In the genomic region with DNA sequence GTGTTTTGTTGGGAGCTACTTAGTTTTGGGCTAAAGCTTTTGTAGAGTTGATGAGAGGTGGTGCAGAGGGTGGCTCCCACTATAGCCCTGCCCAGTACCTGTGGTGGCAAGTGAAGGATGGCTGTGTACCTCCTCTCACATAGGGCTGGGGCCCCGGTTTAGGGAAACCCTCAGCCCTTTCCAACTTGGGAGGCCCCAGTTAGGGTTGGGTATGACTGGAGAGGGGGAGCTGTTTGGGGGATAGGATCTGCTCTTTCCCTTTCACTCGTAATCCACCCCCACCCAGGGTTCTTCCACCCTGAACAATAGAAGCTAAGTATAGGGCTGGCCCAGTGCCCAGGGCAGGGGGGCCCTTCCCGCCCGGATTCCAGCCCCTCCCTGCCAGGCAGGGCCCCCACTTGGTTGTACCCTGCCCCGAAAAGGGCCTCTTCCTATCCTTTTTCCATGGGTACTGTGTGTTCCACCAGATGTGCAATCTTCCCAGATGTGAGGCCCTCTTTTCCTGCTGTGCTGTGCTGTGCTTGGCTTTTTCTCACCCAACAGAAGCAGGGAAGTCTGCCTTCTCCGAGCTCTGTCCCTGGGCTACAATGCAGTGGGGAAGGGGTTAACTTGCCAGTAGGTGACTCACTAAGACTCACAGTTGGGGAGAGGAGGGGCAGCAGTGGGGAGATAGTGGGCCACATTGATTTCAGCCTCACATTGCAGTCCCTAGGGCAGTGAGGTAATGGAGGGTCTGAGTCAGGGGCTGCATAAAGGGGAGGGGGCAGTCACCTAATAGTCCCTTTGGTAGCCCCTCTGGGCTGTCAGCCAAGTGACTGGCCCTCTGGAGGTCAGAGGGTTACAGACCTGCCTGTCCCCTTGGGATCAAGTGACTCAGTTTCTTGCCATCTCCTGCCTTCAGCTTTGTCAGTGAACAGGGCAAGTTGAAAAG, we compare ENCODE assay signal across 8 mouse cellular contexts. TPM values are rescaled to one million over a fixed set of nuclear protein-coding genes. Genes with fewer than 3 reads are reported as not detected.
A peak's percentile ranks its signal among the peaks of the same experiment; 100 is the strongest.
DNase-seq lines count a peak whose midpoint lies in the region; ATAC-seq and TF ChIP-seq lines count a peak whose summit lies in the region.

No protein-coding gene starts in this region.

- peak overlapping the region; percentile 99 for H3K4me2 ChIP-seq in liver, embryonic 13.5 days
- peak overlapping the region; percentile 95 for H3K4me2 ChIP-seq in neural tube, embryonic 12.5 days (replicated peaks)

- ATAC-seq in liver, embryonic 13.5 days (ENCODE audit: low read depth), result no peak
- ATAC-seq in neural tube, embryonic 12.5 days (ENCODE audit: low FRiP score, low read depth), result peak; percentile 7
- ATAC-seq in erythroid progenitor cell, adult 5-6 weeks (replicated peaks; ENCODE audit: low FRiP score, poor library complexity, severe bottlenecking), result no peak

- H3K9ac ChIP-seq in liver, embryonic 13.5 days, result peak overlapping the region; percentile 83
- H3K9ac ChIP-seq in neural tube, embryonic 12.5 days, result peak overlapping the region; percentile 79

- H3K4me3 ChIP-seq in cerebellum, adult 2 months (replicated peaks; ENCODE audit: insufficient read depth, low read depth, low read length), result peak overlapping the region; percentile 90
- H3K4me3 ChIP-seq in liver, embryonic 13.5 days (replicated peaks), result peak overlapping the region; percentile 87
- peak overlapping the region; percentile 53 for H3K4me3 ChIP-seq in neural tube, embryonic 12.5 days

- DNase-seq in thymus, postnatal 4 days, result peak; percentile 46
- no peak for DNase-seq in thymus, postnatal 14 days
- peak; percentile 54 to 60 for DNase-seq in cerebellum, adult 2 months
- peak; percentile 61 for DNase-seq in gastrocnemius, postnatal 14 days
- peak; percentile 56 for DNase-seq in induced T-regulatory cell, adult 2 months (ENCODE audit: low read depth)
- no peak for DNase-seq in liver, embryonic 13.5 days

- intact Hi-C loops in gastrocnemius, postnatal 14 days (cut with DNase I; ENCODE audit: low total_unique reads), result loop anchor here (5.0 kb wide), 1 partner anchor 38 kb away; no protein-coding TSS in a partner anchor

- no peak for TF ChIP-seq POLR2A in cerebellum, adult 2 months (IDR thresholded peaks at IDR 0.05; ENCODE audit: borderline replicate concordance, insufficient read depth, low read length)

- H3K36me3 ChIP-seq in liver, embryonic 13.5 days, result peaks cover 9% of the 10 kb centered on the region
- peaks cover 6% of the 10 kb centered on the region for H3K36me3 ChIP-seq in neural tube, embryonic 12.5 days

- TF ChIP-seq CTCF in cerebellum, adult 2 months (IDR thresholded peaks at IDR 0.05; ENCODE audit: borderline replicate concordance, insufficient read depth, low read depth, low read length), result no peak

- peaks cover 37% of the 10 kb centered on the region for H3K4me1 ChIP-seq in cerebellum, adult 2 months (ENCODE audit: control insufficient read depth, insufficient read depth, low read length)
- H3K4me1 ChIP-seq in liver, embryonic 13.5 days (replicated peaks), result peaks cover 89% of the 10 kb centered on the region
- peaks cover 69% of the 10 kb centered on the region for H3K4me1 ChIP-seq in neural tube, embryonic 12.5 days

- H3K27me3 ChIP-seq in cerebellum, adult 2 months (ENCODE audit: control insufficient read depth, insufficient read depth, low read length), result no peaks in the 10 kb centered on the region
- no peaks in the 10 kb centered on the region for H3K27me3 ChIP-seq in liver, embryonic 13.5 days
- no peaks in the 10 kb centered on the region for H3K27me3 ChIP-seq in neural tube, embryonic 12.5 days (replicated peaks)

- WGBS in cerebellum, adult 2 months, result 5% methylated on average over 6 of the region's 6 CpGs
- under 1% methylated on average over 6 of the region's 6 CpGs for WGBS in liver, embryonic 13.5 days (ENCODE audit: insufficient replicate concordance)
- WGBS in neural tube, embryonic 12.5 days, result 2% methylated on average over 6 of the region's 6 CpGs

- H3K27ac ChIP-seq in cerebellum, adult 2 months (ENCODE audit: insufficient read depth, low read length), result peak overlapping the region; percentile 99
- peak overlapping the region; percentile 96 for H3K27ac ChIP-seq in liver, embryonic 13.5 days
- peak overlapping the region; percentile 96 for H3K27ac ChIP-seq in neural tube, embryonic 12.5 days

- H3K9me3 ChIP-seq in liver, embryonic 13.5 days (replicated peaks), result no peaks in the 10 kb centered on the region
- no peaks in the 10 kb centered on the region for H3K9me3 ChIP-seq in neural tube, embryonic 12.5 days

RNA-seq across cellular contexts. Expression of gene Cic, which starts 12.6 kb away (rescaled TPM):
- polyA plus RNA-seq in cerebellum, adult 2 months (2012; rRNA removed), result 121 and 124 TPM in 2 replicates
- total RNA-seq in gastrocnemius, postnatal 14 days (2021), result 10 to 100 TPM; 38.2 to 44.1 TPM
- 9.7 and 10.4 TPM in 2 replicates for polyA plus RNA-seq in liver, embryonic 13.5 days (2015; fragmentation: Nextera tagmentation; extraction: Ambion mirVana)
- 44.2 and 45.0 TPM in 2 replicates for polyA plus RNA-seq in neural tube, embryonic 12.5 days (2016; fragmentation: Nextera tagmentation; extraction: Ambion mirVana)
- total RNA-seq in erythroid progenitor cell, adult 5-6 weeks (2015; ENCODE audit: low replicate concordance), result 114 and 181 TPM in 2 replicates
- 70.5 and 90.7 TPM in 2 replicates for total RNA-seq in erythroid progenitor cell, adult 5-6 weeks (2017; ENCODE audit: low replicate concordance)

RNA-seq across cellular contexts. Expression of gene Pafah1b3, which starts 17.7 kb away (rescaled TPM):
- polyA plus RNA-seq in cerebellum, adult 2 months (2012; rRNA removed), result 41.9 and 42.6 TPM in 2 replicates
- total RNA-seq in gastrocnemius, postnatal 14 days (2021), result 1 to 10 TPM; 3.0 to 4.5 TPM
- 29.3 and 31.6 TPM in 2 replicates for polyA plus RNA-seq in liver, embryonic 13.5 days (2015; fragmentation: Nextera tagmentation; extraction: Ambion mirVana)
- 400 and 431 TPM in 2 replicates for polyA plus RNA-seq in neural tube, embryonic 12.5 days (2016; fragmentation: Nextera tagmentation; extraction: Ambion mirVana)
- total RNA-seq in erythroid progenitor cell, adult 5-6 weeks (2015; ENCODE audit: low replicate concordance), result 20.2 and 26.8 TPM in 2 replicates
- total RNA-seq in erythroid progenitor cell, adult 5-6 weeks (2017; ENCODE audit: low replicate concordance), result 8.9 and 17.3 TPM in 2 replicates

RNA-seq across cellular contexts. Expression of gene Prr19, which starts 21.1 kb away (rescaled TPM):
- polyA plus RNA-seq in cerebellum, adult 2 months (2012; rRNA removed), result 0.16 and 0.20 TPM in 2 replicates
- total RNA-seq in gastrocnemius, postnatal 14 days (2021), result not detected
- polyA plus RNA-seq in liver, embryonic 13.5 days (2015; fragmentation: Nextera tagmentation; extraction: Ambion mirVana), result not detected in 2 replicates
- polyA plus RNA-seq in neural tube, embryonic 12.5 days (2016; fragmentation: Nextera tagmentation; extraction: Ambion mirVana), result 1.1 and 1.5 TPM in 2 replicates
- not detected in 2 replicates for total RNA-seq in erythroid progenitor cell, adult 5-6 weeks (2015; ENCODE audit: low replicate concordance)
- total RNA-seq in erythroid progenitor cell, adult 5-6 weeks (2017; ENCODE audit: low replicate concordance), result not detected in 2 replicates

RNA-seq across cellular contexts. Expression of gene Tmem145, which starts 25.8 kb away (rescaled TPM):
- polyA plus RNA-seq in cerebellum, adult 2 months (2012; rRNA removed), result 226 and 246 TPM in 2 replicates
- total RNA-seq in gastrocnemius, postnatal 14 days (2021), result not detected
- polyA plus RNA-seq in liver, embryonic 13.5 days (2015; fragmentation: Nextera tagmentation; extraction: Ambion mirVana), result 0.10 TPM in 1 of 2 replicates, not detected in the other
- 26.0 and 28.3 TPM in 2 replicates for polyA plus RNA-seq in neural tube, embryonic 12.5 days (2016; fragmentation: Nextera tagmentation; extraction: Ambion mirVana)
- not detected in 2 replicates for total RNA-seq in erythroid progenitor cell, adult 5-6 weeks (2015; ENCODE audit: low replicate concordance)
- not detected in 2 replicates for total RNA-seq in erythroid progenitor cell, adult 5-6 weeks (2017; ENCODE audit: low replicate concordance)

RNA-seq across cellular contexts. Expression of gene Erf, which starts 29.6 kb away (rescaled TPM):
- polyA plus RNA-seq in cerebellum, adult 2 months (2012; rRNA removed), result 14.3 and 14.8 TPM in 2 replicates
- total RNA-seq in gastrocnemius, postnatal 14 days (2021), result 10 to 100 TPM in 1 of 2 experiments, 1 to 10 TPM in 1; 9.8 to 11.8 TPM
- 4.3 TPM in 2 replicates for polyA plus RNA-seq in liver, embryonic 13.5 days (2015; fragmentation: Nextera tagmentation; extraction: Ambion mirVana)
- polyA plus RNA-seq in neural tube, embryonic 12.5 days (2016; fragmentation: Nextera tagmentation; extraction: Ambion mirVana), result 11.9 and 13.1 TPM in 2 replicates
- total RNA-seq in erythroid progenitor cell, adult 5-6 weeks (2015; ENCODE audit: low replicate concordance), result 0.72 and 3.4 TPM in 2 replicates
- 0.61 and 1.8 TPM in 2 replicates for total RNA-seq in erythroid progenitor cell, adult 5-6 weeks (2017; ENCODE audit: low replicate concordance)

Comparison
In these comparisons a context has a peak if more than half of its experiments do, and no peak if none do; other contexts are left out.
1. DNase-seq: peak in thymus, postnatal 4 days (single experiment), cerebellum, adult 2 months (2 of 2), gastrocnemius, postnatal 14 days (single experiment) and induced T-regulatory cell, adult 2 months (single experiment); none in thymus, postnatal 14 days (single experiment) and liver, embryonic 13.5 days (single experiment).
2. Peak in every context shown above with its lines, with median percentiles within 50 percentile points of each other: H3K27ac ChIP-seq and H3K4me3 ChIP-seq.